Mouse (Mus musculus) ES-E14 (cell line): ENCODE results near the gene Parp14. TPM values are rescaled to one million over a fixed set of nuclear protein-coding genes. Genes with fewer than 3 reads are reported as not detected.

Experiments
- DNase-seq: peaks from one replicate; pipeline ENCODE4 v3.0.0-alpha.2; 2013; ENCODE audit warnings: low read depth, low spot score
- H3K27ac ChIP-seq: 2 replicates; pipeline ENCODE4 v1.5.1; 2012; ENCODE audit warnings: low read depth, mild to moderate bottlenecking, low read length, moderate library complexity, mixed read lengths; ENCODE audit not compliant: poor library complexity, insufficient read depth, severe bottlenecking
- H3K36me3 ChIP-seq: 2 replicates; pipeline ENCODE4 v1.6.1; 2012; ENCODE audit warnings: mild to moderate bottlenecking, low read length, moderate library complexity, mixed read lengths; ENCODE audit not compliant: control insufficient read depth, poor library complexity, insufficient read depth, severe bottlenecking
- H3K4me1 ChIP-seq, 2 experiments: fragments of 150-350 bp in 1 of 2; sonication (generic) in 1 of 2; 2 replicates each; pipeline ENCODE4 v1.6.1; 2012; ENCODE audit warnings: low read length in 2 of 2, mild to moderate bottlenecking in 1 of 2, mixed read lengths in 1 of 2; ENCODE audit not compliant: control insufficient read depth in 2 of 2, insufficient read depth in 2 of 2, poor library complexity in 1 of 2
- H3K4me3 ChIP-seq, 2 experiments: fragments of 150-350 bp in 1 of 2; sonication (generic) in 1 of 2; 2 replicates each; pipeline ENCODE4 v1.5.1; 2012; ENCODE audit warnings: low read length in 2 of 2, low read depth in 1 of 2, mild to moderate bottlenecking in 1 of 2, mixed read lengths in 1 of 2; ENCODE audit not compliant: insufficient read depth in 1 of 2, poor library complexity in 1 of 2, severe bottlenecking in 1 of 2
- H3K9ac ChIP-seq: 2 replicates; pipeline ENCODE4 v1.6.1; 2012; ENCODE audit warnings: low read depth, mild to moderate bottlenecking, low read length, mixed read lengths; ENCODE audit not compliant: poor library complexity, insufficient read depth, severe bottlenecking
- H3K9me3 ChIP-seq: fragments of 150-350 bp; sonication (generic); 2 replicates; pipeline ENCODE4 v1.6.1; 2012; ENCODE audit warnings: low read depth, mild to moderate bottlenecking, low read length; ENCODE audit not compliant: control insufficient read depth, insufficient read depth
- CHD2 ChIP-seq: IDR thresholded peaks from 2 replicates; pipeline ENCODE4 v1.6.1; 2014; ENCODE audit warnings: mild to moderate bottlenecking, low read depth, low read length, inconsistent platforms
- HCFC1 ChIP-seq: IDR thresholded peaks from 2 replicates; pipeline ENCODE4 v1.6.1; 2012; ENCODE audit warnings: low read length, inconsistent platforms, borderline replicate concordance; ENCODE audit not compliant: insufficient read depth
- MAFK ChIP-seq: IDR thresholded peaks from 2 replicates; pipeline ENCODE4 v1.6.1; 2014; ENCODE audit warnings: mild to moderate bottlenecking, low read depth, low read length, inconsistent platforms; ENCODE audit not compliant: insufficient read depth
- ZC3H11A ChIP-seq: IDR thresholded peaks from 2 replicates; pipeline ENCODE4 v1.6.1; 2012; ENCODE audit warnings: low read depth, mild to moderate bottlenecking, inconsistent platforms, low read length, borderline replicate concordance
- ZNF384 ChIP-seq: IDR thresholded peaks from 2 replicates; pipeline ENCODE4 v1.6.1; 2012; ENCODE audit warnings: low read depth, low read length, inconsistent platforms
- in situ Hi-C, 2 experiments: fragments of 600-800 bp; cut with MboI; formaldehyde crosslinking; loops; one replicate each; pipeline ENCODE4 v1.15.1; 2025; ENCODE audit warnings: low sequenced_read_pairs in 2 of 2, inconsistent platforms in 1 of 2; ENCODE audit not compliant: unreplicated experiment in 2 of 2
- total RNA-seq: library from RNA; depleted of rRNA; stranded (reverse); fragments of 300-350 nt; gene quantifications from 2 replicates; pipeline ENCODE4 v1.2.3, GENCODE M21; 2012

Gene Parp14
- total RNA-seq, 1 experiment = 2.5 TPM

- in situ Hi-C loops = no loop called here
- TF ChIP-seq ZNF384 (no peak), ZC3H11A (no peak), HCFC1 (no peak), CHD2 (no peak), MAFK (no peak)
- H3K4me1 ChIP-seq = peaks cover 0 to 2% of the 10 kb centered on the region in 2 experiments; a peak in 2 of 4 replicates
- H3K9me3 ChIP-seq = peaks cover 6% of the 10 kb centered on the region; the same call in 1 of the 2 replicates
- no peak overlapping the region; a peak in 1 of 4 replicates for H3K4me3 ChIP-seq
- peak; percentile 86 for DNase-seq
- H3K9ac ChIP-seq = no peak overlapping the region
- H3K36me3 ChIP-seq = peaks cover 19% of the 10 kb centered on the region
- no peak overlapping the region; the same call in 1 of the 2 replicates for H3K27ac ChIP-seq
Observed at GRCm38 (mm10) chr16:35829999-35830398, 41.3 kb downstream of the Parp14 start.

GRCm38 (mm10) chr16:35817255-35818089, 53.9 kb downstream of the Parp14 start:
- H3K9me3 ChIP-seq = peaks cover 37% of the 10 kb centered on the region
- H3K4me1 ChIP-seq = no peaks in the 10 kb centered on the region
- H3K27ac ChIP-seq = no peak overlapping the region
- H3K4me3 ChIP-seq = no peak overlapping the region
- peaks cover 84% of the 10 kb centered on the region for H3K36me3 ChIP-seq
- TF ChIP-seq ZNF384 (no peak), CHD2 (no peak), MAFK (no peak), ZC3H11A (no peak; the same call in 1 of the 2 replicates), HCFC1 (no peak)
- in situ Hi-C loops = no loop called here
- no peak overlapping the region for H3K9ac ChIP-seq
- DNase-seq = peak; percentile 61

- Histone ChIP-seq H3K9me3 (peaks cover 10% of the 10 kb centered on the region; the same call in 1 of the 2 replicates), H3K4me3 (no peak overlapping the region), H3K27ac (no peak overlapping the region), H3K36me3 (peaks cover 61% of the 10 kb centered on the region), H3K9ac (no peak overlapping the region), H3K4me1 (no peaks in the 10 kb centered on the region)
- in situ Hi-C loops = no loop called here
- no peak for DNase-seq
- TF ChIP-seq ZC3H11A = no peak
- no peak for TF ChIP-seq MAFK
- TF ChIP-seq CHD2 = no peak
- TF ChIP-seq HCFC1 = no peak
- TF ChIP-seq ZNF384 = no peak
Observed at GRCm38 (mm10) chr16:35813119-35813518, 58.2 kb downstream of the Parp14 start.

DNA sequence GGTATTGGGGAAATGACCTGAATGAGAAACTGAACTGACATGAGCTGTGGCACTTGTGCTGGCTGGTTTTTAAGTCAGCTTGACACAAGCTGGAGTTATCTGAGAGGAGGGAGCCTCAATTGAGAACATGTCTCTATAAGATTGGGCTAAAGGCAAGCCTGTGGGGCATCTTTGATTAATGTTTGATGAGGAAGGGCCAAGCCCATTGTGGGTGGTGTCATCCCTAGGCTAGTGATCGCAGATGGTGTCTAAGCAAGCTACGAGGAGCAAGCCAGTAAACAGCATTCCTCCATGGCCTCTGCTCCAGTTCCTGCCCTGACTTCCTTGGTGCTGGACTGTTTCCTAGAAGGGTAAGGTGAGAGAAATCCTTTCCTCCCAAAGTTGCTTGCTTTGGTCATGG, 62.5 kb downstream of the Parp14 start:
- H3K36me3 ChIP-seq = peaks cover 35% of the 10 kb centered on the region

More for the DNA sequence above, 62.5 kb downstream of the Parp14 start:
- in situ Hi-C loops = no loop called here
- Histone ChIP-seq H3K27ac (no peak overlapping the region), H3K4me3 (no peak overlapping the region), H3K9ac (no peak overlapping the region), H3K9me3 (0 out of 2 replicates have a peak, but pooled peaks cover 3% of the 10 kb centered on the region), H3K4me1 (no peaks in the 10 kb centered on the region)
- TF ChIP-seq CHD2 = no peak
- DNase-seq = no peak
